Mouse (Mus musculus) myocyte (in vitro differentiated cells): Measurements from ENCODE around the gene Otp.

Experiments
- CEBPB ChIP-seq: IDR thresholded peaks from 2 replicates; pipeline ENCODE4 v1.6.1; 2011; ENCODE audit warnings: mild to moderate bottlenecking, moderate library complexity; ENCODE audit not compliant: poor library complexity, insufficient read depth, severe bottlenecking
- E2F4 ChIP-seq: IDR thresholded peaks from one replicate; pipeline ENCODE4 v1.6.1; 2011; ENCODE audit warnings: mild to moderate bottlenecking, control low read depth, moderate library complexity; ENCODE audit not compliant: insufficient read depth
- MAX ChIP-seq: IDR thresholded peaks from one replicate; pipeline ENCODE4 v1.6.1; 2011; ENCODE audit warnings: low read depth, mild to moderate bottlenecking, control low read depth
- MYOD1 ChIP-seq, 3 experiments: IDR thresholded peaks; one replicate each; pipeline ENCODE4 v1.6.1; 2011; ENCODE audit warnings: control low read depth in 2 of 3, low read depth in 2 of 3, mild to moderate bottlenecking in 2 of 3, moderate library complexity in 1 of 3; ENCODE audit not compliant: insufficient read length in 2 of 3, control insufficient read depth in 1 of 3
- MYOG ChIP-seq, 3 experiments: IDR thresholded peaks; one replicate each; pipeline ENCODE4 v1.6.1; 2011; ENCODE audit warnings: control low read depth in 2 of 3, low read depth in 2 of 3, mild to moderate bottlenecking in 2 of 3; ENCODE audit not compliant: insufficient read length in 2 of 3, control insufficient read depth in 1 of 3, insufficient read depth in 1 of 3
- POLR2A ChIP-seq: IDR thresholded peaks from one replicate; pipeline ENCODE4 v1.6.1; 2011; ENCODE audit warnings: low read depth, mild to moderate bottlenecking, control low read depth, moderate library complexity; ENCODE audit not compliant: insufficient read length
- POLR2AphosphoS2 ChIP-seq: IDR thresholded peaks from one replicate; pipeline ENCODE4 v1.6.1; 2011; ENCODE audit warnings: low read depth, control low read depth; ENCODE audit not compliant: insufficient read length
- REST ChIP-seq: IDR thresholded peaks from one replicate; pipeline ENCODE4 v1.6.1; 2011; ENCODE audit warnings: mild to moderate bottlenecking, control low read depth, moderate library complexity; ENCODE audit not compliant: insufficient read depth, insufficient read length
- SRF ChIP-seq: IDR thresholded peaks from one replicate; pipeline ENCODE4 v1.6.1; 2011; ENCODE audit warnings: low read depth; ENCODE audit not compliant: control insufficient read depth, insufficient read length
- TCF3 ChIP-seq: IDR thresholded peaks from one replicate; pipeline ENCODE4 v1.6.1; 2011; ENCODE audit warnings: low read depth, control low read depth; ENCODE audit not compliant: insufficient read length
- USF1 ChIP-seq: IDR thresholded peaks from one replicate; pipeline ENCODE4 v1.6.1; 2011; ENCODE audit warnings: low read depth, mild to moderate bottlenecking, control low read depth, moderate library complexity

GRCm38 (mm10) chr13:94868478-94868950 lies 6.9 kb upstream of the Otp start:
- TF ChIP-seq USF1 (no peak), POLR2A (no peak), MYOG (IDR thresholded peaks at IDR 0.05; ENCODE audit: control insufficient read depth in 1 of 3, insufficient read depth in 1 of 3, insufficient read length in 2 of 3, low read depth in 2 of 3) (no peak), E2F4 (no peak), REST (no peak), CEBPB (no peak), MAX (no peak), POLR2AphosphoS2 (no peak), TCF3 (no peak), MYOD1 (IDR thresholded peaks at IDR 0.05; ENCODE audit: control insufficient read depth in 1 of 3, insufficient read length in 2 of 3, low read depth in 2 of 3) (no peak), SRF (no peak)
